Mouse (Mus musculus): Measurements from ENCODE around the gene Omd. TPM values are rescaled to one million over a fixed set of nuclear protein-coding genes. Genes with fewer than 3 reads are reported as not detected.
"Not testable (repeated sequence)": the region's sequence is repeated elsewhere in the genome, so short reads cannot be mapped to it uniquely, and the experiment has no call there.

The Omd gene
- 3.8 and 6.4 TPM in 2 replicates for total RNA-seq (2021)
- long read RNA-seq, experiment 1, partial matches to known transcripts: 0 of 1 reads
- long read RNA-seq, experiment 1, other reads (novel, unspliced or antisense): 0 of 1 reads
- long read RNA-seq, experiment 2, partial matches to known transcripts: 0 of 2 reads
- long read RNA-seq, experiment 2, other reads (novel, unspliced or antisense): 1 of 2 reads

DNA sequence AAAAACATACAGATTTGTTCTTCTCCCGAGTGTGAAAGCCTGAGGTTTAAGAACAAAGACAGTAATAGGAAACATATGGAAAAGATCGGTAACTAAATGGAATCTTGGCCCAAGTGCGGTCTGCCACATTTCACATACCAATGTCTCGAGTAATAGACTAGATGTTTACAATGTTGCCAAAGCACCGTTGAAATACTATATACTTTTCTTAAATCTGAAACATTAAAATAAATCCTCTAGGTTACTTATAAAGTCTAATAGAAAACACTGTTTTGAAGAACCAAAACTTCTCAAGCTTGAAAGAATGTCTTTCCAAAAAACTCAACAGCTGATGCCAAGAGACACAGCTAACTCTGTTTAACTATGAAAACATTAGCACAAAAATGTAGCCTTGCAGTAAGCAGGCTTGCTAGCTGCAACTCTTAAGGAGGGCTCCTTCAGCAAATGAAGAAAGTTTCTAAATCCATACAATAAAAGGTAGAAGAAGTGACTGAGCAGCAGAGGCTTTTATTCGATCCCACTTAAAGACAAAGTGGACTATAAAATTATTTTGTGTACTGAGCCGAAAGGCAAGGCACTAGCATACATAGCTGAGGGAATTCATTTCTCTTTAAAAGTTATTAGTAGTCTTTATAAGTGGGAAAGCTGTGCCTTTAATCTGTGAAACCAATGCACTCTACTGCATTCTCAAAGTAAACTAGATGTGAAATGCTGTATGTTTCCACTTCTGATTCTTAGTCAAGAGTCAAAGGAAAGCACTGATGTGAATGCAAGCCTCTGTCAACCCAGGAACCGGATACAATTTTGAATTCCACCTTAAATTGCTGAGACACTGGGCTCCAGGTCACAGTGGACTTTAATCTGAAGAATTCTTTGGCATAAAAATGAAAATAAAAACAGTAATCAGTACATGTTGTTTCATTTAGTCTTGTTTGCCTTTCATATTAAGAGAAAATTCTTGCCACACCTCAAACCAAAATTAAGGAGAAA, at the start of gene Omd:
Gene Omd, plus strand, starts transcription at position 922 of the 990 bp plus-strand sequence.
- no peak for DNase-seq

DNA sequence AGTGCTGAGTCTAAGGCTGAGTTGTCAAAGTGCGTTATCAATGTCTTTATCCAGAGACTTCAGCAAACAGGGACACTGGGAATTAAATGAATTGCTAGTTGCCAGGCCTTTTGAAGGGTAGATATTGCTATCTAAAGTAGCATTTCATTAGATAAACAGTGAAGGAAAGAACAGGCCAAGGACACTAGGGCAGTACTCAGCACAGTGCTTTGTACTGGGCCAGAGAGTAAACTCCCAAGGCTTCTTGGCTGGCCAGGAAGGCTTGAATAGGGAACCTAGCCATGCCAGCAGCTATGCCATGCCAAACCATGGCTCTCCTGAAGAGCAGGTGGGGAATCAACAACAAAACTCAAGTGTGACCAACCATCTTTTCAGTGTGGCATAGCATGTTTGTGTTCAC, 45.3 kb upstream of the Omd start:
- DNase-seq: peak; percentile 44

DNA sequence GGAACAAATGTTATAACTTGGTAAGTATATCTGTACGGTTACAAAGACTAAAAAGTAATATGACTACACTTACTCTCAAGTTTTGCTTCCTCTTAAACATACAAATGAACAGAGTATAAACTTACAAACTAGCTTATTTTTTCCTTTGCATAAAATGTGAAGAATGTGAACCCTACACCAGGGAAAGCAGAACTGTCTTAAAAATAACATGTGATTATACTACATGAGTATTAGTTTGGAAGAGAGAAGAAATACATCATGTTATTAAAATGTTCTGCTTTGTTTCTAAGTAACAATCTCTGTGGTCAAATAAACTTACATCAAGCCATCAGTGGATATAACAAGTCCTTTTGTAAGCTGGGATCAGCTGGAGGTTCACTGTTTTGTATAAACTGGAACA, 43.6 kb upstream of the Omd start:
- DNase-seq: no peak

DNA sequence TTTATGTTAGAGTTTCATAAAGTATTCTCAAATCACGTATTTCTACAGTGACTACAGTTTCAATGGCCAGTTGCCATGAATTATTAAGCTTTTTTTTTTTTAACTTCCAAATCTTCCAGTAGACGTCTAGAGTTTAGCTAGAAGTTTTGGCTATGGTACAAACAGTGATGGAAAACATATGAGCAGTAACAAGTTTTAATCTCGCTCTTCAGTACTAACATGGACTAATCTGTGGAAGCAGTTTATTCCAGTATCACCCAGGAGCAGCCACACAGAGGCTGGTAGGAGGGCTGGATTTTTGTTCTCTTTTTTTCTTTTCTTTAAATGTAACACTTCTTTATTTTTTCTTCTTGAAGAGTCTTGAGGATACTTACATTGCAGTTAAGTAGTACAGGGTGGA, 38.0 kb upstream of the Omd start, which contains the start of gene Aspn:
Gene Aspn, plus strand, starts transcription at position 165 of the 400 bp plus-strand sequence.
- DNase-seq: no peak

DNA sequence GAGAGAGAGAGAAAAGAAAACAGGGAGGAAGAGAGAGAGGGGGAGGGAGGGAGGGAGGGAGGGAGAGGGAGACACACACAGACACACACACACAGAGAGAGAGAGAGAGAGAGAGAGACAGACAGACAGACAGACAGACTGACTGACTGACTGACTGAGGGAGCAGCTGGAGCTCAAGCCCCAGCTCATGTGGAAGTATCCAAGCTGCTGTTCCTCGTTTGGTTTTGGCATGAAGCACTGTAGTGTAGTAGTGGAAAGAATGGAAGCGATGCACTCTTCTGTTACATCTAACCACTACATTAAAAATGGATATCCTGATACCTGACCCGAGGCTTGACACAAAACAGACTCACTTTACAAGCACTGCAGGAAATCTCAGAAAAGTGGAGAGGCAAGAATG, 36.6 kb upstream of the Omd start:
- no peak for DNase-seq

DNA sequence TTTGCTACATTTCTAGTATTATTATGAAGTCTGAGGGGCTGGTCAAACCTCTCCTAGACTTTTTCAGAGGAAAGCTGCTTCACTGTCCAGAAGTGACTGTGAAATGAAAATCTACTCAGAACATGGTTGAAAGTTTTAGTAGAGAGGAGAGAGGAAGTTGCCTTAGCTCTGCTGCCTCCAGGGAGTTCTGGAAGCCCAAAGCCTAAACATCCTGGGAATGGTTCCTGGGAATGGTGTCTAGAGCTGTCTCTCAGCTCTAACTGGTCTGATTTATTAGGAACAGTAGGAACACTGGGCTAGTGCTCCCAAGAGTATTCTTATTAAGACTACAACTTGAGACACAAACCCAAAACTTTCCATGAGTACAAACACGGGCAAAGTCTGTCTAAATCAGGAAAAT, 35.7 kb upstream of the Omd start:
- no peak for DNase-seq

DNA sequence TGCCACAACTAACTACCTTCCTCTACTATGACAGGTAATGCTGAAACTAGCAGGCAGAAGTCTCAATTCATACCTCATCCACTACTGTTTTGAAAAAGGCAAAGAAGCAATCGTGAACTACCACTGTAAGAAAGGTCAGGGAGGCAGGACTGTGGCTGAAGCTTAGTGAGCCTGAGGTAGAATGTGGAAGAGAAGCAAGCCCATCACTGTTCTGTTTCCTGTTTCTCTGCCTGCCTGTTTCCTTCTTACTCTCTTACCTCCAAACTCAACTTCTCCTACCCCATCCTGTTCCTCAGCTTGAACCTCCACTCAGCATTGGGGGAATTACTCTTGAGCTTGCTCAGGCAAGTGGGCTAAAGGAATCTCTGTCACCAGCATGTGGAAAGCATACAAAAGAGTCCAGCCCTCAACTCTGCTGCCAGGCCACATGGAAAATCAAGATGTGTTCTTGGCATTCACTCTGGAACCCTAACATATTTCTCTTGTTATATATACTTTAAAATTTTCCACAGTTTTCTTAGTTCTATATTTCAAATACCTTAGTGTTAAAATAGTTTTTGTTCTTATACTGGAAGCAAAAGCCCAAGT, 34.6 kb upstream of the Omd start:
- no peak for DNase-seq

DNA sequence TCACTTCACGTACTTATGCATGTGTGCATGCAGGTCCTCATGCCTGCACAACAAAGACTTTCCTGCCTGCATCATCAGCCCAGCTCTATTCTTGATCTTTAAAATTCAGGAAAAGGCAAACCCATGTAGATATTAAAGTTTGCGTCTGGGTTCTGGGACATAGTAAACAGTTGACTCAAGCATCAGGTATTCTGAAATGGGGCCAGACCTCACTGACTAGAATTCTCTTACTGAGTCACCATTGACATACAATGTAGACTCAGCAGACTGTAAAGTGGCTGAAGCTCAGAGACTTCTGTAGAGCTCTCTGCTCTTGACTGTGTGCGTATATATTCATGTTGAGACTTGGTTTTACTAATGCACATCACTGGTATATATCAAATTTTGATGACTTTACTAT, 32.6 kb upstream of the Omd start:
- DNase-seq: no peak

DNA sequence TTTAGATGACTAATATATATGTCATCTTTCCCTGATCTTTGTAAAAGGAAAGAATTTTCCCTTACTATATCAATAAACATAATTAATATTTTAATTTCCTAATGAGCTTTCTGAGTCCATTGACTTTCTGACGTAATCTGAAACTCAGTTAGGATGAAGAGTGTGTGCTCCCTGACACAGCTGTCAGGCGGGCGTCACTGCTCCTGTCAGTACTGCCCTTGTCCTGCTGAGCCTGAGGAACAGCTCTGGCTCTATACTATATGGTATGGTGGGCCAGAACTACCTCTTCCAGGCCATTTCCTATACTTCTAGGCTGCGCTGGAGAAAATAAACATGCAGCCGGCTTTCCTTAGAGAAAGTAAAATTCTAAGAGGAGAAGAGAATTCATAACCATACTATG, 27.7 kb upstream of the Omd start:
- no peak for DNase-seq

DNA sequence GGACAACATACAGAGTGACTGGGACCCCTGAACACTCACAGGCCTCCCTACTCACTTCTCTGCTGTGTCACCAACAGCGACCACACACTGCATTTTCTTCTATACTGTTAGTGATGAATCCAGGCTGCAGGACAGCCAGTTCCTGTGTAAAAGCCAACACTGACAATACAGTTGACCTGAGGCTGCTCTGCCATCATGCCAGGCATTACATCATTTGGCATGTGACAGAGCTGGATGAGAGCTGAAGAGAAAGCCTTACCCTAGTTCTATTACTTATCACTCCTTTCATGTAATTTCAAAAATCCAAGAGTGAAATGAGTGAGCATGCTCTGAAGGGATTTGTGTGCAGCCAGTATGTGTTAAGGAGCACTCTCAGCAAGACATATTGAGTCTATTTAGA, 26.1 kb upstream of the Omd start:
- DNase-seq: peak; percentile 20

DNA sequence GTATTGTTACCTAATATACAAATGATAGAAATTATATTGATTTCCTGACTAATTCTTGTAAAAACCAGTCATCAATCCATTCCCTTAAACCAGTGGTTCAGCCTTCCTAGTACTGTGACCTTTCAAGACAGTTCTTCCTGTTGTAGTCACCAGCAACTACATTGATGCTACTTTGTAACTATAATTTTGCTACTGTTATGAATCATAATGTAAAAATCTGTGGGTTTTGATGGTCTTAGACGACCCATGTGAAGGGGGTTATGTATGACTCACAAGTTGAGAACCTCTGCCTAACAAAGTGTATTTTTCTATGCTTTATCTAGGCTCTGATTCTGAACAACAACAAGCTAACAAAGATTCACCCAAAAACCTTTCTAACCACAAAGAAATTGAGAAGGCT, 25.3 kb upstream of the Omd start:
- DNase-seq: no peak

DNA sequence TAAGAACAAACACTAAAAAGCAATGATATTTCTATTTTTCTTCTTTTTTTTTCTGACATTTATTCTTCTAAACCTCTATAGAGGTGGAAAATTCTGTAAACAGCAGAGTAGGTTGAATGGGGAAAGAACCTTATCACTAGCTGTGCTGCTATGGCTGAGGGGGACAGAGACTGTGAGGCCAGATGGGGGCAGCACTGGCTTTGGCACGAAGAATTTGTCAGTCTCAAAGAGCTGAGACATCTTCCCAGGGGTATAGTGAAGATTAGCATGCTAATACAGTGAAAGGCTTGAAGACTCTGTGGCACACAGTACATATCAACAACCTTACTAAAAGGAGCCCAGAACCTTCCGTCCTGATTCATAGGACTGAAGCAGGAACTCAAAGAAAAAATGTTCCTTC, 23.1 kb upstream of the Omd start:
- peak; percentile 63 for DNase-seq

DNA sequence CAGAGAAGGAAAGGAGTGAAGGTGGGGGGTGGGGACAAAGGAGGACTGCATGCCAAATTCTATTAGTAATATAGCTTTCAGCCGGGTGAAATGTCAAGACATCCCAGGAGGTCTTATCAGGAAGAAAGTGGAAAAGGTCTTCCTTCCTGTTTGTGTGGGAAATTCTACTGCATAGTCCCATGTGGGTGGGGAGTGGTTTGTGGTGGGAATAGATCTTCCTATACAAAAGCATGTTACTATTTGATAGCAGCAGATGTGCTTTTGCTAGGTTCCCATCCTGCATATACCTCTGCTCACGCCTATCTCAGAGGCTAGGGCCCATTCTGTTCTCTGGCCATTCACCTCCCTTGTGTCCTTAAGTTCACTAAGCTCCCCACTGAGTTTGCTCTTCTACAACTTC, 21.4 kb upstream of the Omd start:
- DNase-seq: no peak

DNA sequence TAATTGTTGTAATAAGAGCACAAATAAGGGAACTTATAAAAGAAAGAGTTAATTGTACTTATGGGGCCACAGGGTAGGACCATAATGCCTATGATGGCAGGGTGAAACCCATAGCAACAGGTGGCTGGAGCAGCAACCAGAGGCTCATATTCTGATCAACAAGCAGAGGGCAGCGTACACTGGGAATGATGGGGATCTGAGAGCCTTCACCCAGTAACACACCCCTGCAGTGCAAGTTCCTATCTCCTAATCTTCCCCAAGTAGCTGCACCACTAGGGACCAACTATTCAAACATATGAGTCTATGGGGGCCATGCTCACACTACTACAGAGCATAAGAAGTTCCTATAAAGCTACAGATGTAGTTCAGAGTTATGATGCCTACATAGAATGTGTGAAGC, 17.9 kb upstream of the Omd start:
- DNase-seq: no peak

DNA sequence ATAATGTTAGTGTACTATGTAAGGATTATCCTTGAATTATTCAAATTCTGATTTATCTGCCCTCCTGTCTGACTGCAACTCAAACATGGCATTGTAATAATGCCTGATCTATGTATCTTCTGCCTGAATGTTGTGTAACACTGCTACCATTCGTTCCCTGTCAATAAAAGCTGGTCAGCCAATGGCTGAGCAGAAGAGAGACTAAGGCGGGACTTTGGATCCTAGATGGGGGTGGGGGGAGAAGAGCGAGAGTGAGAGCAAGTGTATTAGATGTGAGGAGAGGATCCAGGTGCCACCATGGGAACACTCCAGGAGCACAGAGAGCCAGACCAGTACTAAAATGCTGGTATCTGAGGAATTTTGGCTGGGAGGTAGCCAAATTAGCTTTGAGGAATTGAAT, 11.9 kb upstream of the Omd start:
- no peak for DNase-seq

DNA sequence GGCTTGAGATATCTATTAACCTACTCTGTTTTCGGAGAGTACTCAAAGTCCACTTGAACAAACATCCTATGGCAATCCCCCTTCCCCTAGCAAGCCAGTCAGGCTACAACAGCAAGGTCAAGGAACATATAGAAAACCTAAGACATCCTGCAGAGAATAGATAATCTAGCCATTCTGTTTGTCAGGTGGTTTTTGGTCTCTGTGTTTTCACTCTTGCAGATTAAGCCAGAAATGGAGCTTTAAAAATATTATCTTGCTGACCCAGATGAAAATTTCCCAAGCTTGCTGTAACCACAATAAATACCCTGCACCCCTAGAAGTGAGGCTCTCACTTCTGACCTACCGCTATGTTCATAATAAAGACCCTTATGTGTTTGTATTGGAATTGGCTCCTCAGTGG, 10.8 kb upstream of the Omd start:
- no peak for DNase-seq

DNA sequence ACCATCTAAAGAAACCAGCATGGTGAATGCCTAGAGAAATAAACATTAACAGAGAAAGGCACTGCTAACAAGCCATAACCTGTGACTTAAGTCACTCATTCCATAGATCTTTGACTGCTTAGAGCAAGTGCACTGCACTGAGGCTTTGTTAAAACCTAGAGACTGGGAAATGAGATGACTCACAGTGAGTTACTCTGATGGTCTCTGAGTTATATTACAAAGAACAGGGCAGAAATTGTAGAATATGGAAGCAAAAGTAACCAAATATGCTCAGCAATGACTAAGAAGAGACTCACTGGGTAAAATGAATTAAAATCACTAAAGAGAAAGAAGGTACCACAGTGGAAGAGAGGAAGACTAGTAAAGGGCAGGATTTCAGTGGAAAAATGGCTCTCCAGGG, 1.6 kb downstream of the Omd start:
- DNase-seq: no peak

DNA sequence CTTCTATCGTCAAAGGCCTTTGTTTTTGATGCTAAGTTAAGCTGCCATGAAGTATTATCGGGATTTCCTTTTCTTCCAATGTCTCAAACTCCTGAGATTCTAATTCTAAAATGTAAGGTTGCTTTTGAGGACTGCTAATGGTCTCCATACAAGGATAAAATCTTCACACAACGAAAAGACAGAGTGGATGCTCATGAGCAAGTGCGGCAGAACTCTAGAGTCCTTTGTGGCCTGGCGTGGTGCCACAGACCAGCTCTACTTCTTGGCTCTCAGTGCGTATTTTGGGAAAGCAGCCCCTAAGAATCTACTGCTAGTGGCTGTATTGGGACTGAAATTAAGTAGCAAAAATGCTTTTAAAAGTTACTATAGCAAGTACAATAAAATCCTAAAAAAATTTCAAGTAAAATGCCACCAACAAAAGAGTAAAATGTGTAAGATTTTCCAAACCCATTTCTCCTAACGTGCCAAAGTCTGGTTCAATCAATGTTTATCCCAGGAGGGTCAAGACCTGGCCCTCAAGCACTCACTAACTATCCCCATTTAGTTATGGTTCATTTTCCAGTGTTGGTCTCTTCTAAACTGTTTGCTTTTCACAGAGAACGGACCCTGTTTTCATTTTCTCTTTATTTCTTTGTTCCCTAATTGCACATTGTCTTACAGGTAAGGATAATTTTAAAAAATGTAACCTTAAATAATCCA, 2.2 kb downstream of the Omd start:
- DNase-seq: no peak

DNA sequence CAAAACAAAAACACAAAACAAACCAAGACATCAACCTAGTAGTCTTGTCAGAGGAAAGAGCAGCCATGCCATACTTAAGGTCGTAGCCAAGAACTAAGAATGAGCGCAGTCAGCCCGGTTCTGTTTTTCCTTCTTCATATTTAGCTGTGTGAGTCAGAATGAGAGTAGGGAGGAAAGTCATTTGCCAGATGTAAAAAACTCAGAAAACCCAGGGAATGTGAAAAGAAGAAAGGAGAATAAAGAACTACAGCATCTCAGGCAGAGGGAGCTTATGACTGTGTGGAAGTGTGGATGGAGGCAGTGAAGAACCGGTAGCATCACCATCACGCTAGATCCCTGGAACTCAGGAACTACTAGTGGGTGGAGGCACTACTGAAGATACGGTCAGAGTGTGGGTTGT, 3.8 kb downstream of the Omd start:
- no peak for DNase-seq

DNA sequence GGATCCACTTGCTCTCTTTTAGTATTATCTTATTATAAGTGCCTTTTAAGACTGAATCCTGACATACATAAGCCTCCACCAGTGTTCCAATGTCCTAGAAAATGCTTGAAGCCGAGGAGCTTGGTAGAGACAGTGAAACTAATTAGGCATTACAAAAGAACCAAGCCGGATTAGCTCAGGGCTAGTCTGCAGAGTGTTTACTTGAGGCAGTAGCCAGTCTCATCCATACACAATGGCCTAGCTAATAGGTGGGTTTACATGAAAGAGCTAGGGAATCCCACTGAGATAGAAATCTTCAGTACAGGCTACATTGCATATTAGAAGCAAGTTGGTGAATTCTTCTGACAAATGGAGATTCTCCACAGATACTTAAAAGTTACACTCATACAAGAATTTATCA, 20.3 kb downstream of the Omd start:
- not testable (repeated sequence) for DNase-seq

DNA sequence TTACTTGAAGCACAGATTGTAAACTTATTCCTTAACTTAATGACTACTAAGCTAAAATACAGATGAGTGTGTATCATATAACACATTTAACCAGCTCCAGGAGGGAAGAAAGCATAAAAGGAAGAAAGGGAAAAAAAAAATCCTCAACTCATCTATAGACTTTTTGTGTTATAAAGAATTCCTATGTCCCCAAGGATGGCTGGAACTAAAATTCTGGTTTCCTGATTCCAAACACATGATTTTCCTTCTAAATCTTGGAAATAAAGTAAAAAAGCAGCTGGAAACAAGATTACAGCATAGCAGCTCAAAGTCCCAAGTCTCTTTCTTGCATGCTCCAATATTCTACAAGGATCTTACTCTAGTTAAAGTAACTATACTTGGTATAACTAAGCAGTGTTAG, 21.3 kb downstream of the Omd start:
- no peak for DNase-seq

DNA sequence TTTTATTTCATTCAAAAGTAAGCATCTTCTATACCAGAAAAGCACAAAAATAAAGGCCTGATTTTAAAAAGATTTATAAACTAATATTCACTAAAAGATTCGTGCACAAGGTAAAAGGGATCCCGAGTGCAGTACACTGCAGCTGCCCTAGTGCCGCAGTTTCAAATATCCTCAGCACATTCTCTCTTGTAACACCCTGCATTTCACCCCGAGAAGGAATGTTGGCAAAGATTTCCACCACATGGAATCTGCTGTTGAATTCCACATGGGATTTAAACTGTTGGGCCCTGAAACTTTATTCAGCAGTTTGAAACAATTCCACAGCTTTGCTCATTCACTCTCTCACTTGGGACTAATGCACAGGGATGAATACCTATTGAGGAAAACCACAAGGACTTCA, 25.5 kb downstream of the Omd start, which contains the start of gene Ogn:
Gene Ogn, plus strand, starts transcription at position 333 of the 400 bp plus-strand sequence.
- DNase-seq: peak; percentile 23

Data from adrenal gland, postnatal 14 days (tissue).